Mouse (Mus musculus): Measurements from ENCODE around the gene BC048679. TPM values are rescaled to one million over a fixed set of nuclear protein-coding genes. Genes with fewer than 3 reads are reported as not detected.
A peak's percentile ranks its signal among the peaks of the same experiment; 100 is the strongest.

Gene BC048679
- polyA plus RNA-seq, 1 experiment from 2014 or later = not detected

DNA sequence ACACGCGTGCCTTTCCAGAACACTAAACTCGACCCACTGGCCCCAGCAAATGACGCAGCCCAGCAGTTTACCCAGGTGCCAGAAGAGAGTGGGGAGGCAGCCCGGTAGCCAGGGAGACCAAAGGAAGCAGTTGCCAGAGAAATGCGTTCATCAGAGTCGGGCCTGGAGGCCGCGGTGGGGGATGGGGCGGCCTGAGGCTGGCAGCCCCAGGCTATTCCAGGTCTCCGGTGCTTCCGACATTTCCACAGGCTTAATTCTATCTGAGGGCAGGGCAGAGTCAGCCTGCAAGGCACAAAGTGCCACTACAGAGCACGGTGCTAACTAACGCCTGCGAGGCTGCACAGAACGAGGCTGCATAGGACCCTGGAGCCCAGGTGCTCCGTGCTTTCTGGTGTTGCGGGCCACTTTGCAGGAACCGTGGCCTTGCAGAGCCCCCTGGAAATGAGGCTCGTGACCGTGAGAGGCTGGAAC lies 45.1 kb downstream of the BC048679 start:
- ATAC-seq = no peak
- Histone ChIP-seq H3K4me2 (replicated peaks; ENCODE audit: low read depth) (no peak overlapping the region), H3K4me3 (ENCODE audit: low read depth, low read length) (peak overlapping the region; percentile 57; the same call in 1 of the 2 replicates), H3K36me3 (ENCODE audit: control insufficient read depth, insufficient read depth) (no peaks in the 10 kb centered on the region), H3K4me1 (replicated peaks; ENCODE audit: control insufficient read depth, insufficient read depth, low read length) (0 out of 2 replicates have a peak, but pooled peaks cover 3% of the 10 kb centered on the region), H3K9me3 (ENCODE audit: control insufficient read depth) (no peaks in the 10 kb centered on the region), H3K27ac (ENCODE audit: low read depth, low read length) (no peak overlapping the region), H3K27me3 (replicated peaks; ENCODE audit: control insufficient read depth, insufficient read depth, low read length) (peaks cover 64% of the 10 kb centered on the region), H3K9ac (ENCODE audit: low read depth, low read length) (no peak overlapping the region)
- no peak for TF ChIP-seq CTCF (IDR thresholded peaks at IDR 0.05; ENCODE audit: low read depth)
- WGBS = 7% methylated on average over 21 of the region's 21 CpGs

MicroRNA genes within 50 kb of the gene (microRNA counts, 519-probe panel; counts per million panel counts)
- microRNA mmu-miR-1839-3p (not detected), microRNA mmu-miR-1839-5p (3,559 counts per million, percentile 45 among the panel's probes with 10 or more counts)

Other genes starting within 250 kb of the BC048679 start
- 703 and 732 TPM in 2 replicates for gene Rps17, start 153.0 kb downstream of the BC048679 start, polyA plus RNA-seq (2015; fragmentation: Nextera tagmentation; extraction: Ambion mirVana)
- gene Cpeb1, start 42.8 kb downstream of the BC048679 start, polyA plus RNA-seq (2015; fragmentation: Nextera tagmentation; extraction: Ambion mirVana) = 1.4 TPM in 2 replicates
- 2.3 and 2.7 TPM in 2 replicates for gene Ap3b2, start 4.4 kb downstream of the BC048679 start, polyA plus RNA-seq (2015; fragmentation: Nextera tagmentation; extraction: Ambion mirVana)
- gene Fsd2, start 68.7 kb upstream of the BC048679 start, polyA plus RNA-seq (2015; fragmentation: Nextera tagmentation; extraction: Ambion mirVana) = 0.05 and 0.08 TPM in 2 replicates
- gene Whamm, start 73.0 kb upstream of the BC048679 start, polyA plus RNA-seq (2015; fragmentation: Nextera tagmentation; extraction: Ambion mirVana) = 5.9 and 6.8 TPM in 2 replicates
- 22.2 and 26.8 TPM in 2 replicates for gene Homer2, start 209.2 kb upstream of the BC048679 start, polyA plus RNA-seq (2015; fragmentation: Nextera tagmentation; extraction: Ambion mirVana)